Mouse (Mus musculus) embryonic facial prominence, embryonic 11.5 days (tissue): Measurements from ENCODE around the gene Ddx54. TPM values are rescaled to one million over a fixed set of nuclear protein-coding genes. Genes with fewer than 3 reads are reported as not detected.

Experiments used
- ATAC-seq: fragments of 200-750 bp; cut with Nextera tagmentation; replicated peaks from 2 replicates; pipeline ENCODE4 v1.8.0; 2017; ENCODE audit warnings: low read depth; ENCODE audit not compliant: insufficient number of reproducible peaks, low FRiP score, low TSS enrichment
- DNase-seq: peaks from one replicate; pipeline ENCODE4 v3.0.0-alpha.2; 2015; ENCODE audit warnings: low spot score
- H3K27ac ChIP-seq: fragments of 300-500 bp; sonication (generic); replicated peaks from 2 replicates; pipeline ENCODE4 v1.5.1; 2014; ENCODE audit warnings: mild to moderate bottlenecking, low read depth, low read length, control low read depth
- H3K27me3 ChIP-seq: fragments of 300-500 bp; sonication (generic); 2 replicates; pipeline ENCODE4 v1.6.1; 2014; ENCODE audit warnings: mild to moderate bottlenecking, low read length, moderate library complexity, mixed read lengths; ENCODE audit not compliant: control insufficient read depth, insufficient read depth
- H3K36me3 ChIP-seq: fragments of 300-500 bp; sonication (generic); replicated peaks from 2 replicates; pipeline ENCODE4 v1.6.1; 2014; ENCODE audit warnings: low read depth, mild to moderate bottlenecking, low read length, moderate library complexity, mixed read lengths; ENCODE audit not compliant: control insufficient read depth, insufficient read depth
- H3K4me1 ChIP-seq: fragments of 300-500 bp; sonication (generic); 2 replicates; pipeline ENCODE4 v1.6.1; 2014; ENCODE audit warnings: low read length, mixed read lengths; ENCODE audit not compliant: control insufficient read depth, insufficient read depth
- H3K4me2 ChIP-seq: fragments of 300-500 bp; sonication (generic); 2 replicates; pipeline ENCODE4 v1.6.1; 2014; ENCODE audit warnings: low read depth, mild to moderate bottlenecking, control low read depth, low read length, moderate library complexity
- H3K4me3 ChIP-seq: fragments of 300-500 bp; sonication (generic); 2 replicates; pipeline ENCODE4 v1.5.1; 2014; ENCODE audit warnings: low read depth, low read length, control low read depth
- H3K9ac ChIP-seq: fragments of 300-500 bp; sonication (generic); replicated peaks from 2 replicates; pipeline ENCODE4 v1.6.1; 2014; ENCODE audit warnings: mild to moderate bottlenecking, control low read depth, low read length
- H3K9me3 ChIP-seq: fragments of 300-500 bp; sonication (generic); replicated peaks from 2 replicates; pipeline ENCODE4 v1.6.1; 2016; ENCODE audit warnings: mild to moderate bottlenecking, low read length, inconsistent platforms, mixed read lengths; ENCODE audit not compliant: control insufficient read depth
- WGBS: fragments of 180-500 bp; shearing (Covaris S2); extraction: QIAGEN DNeasy Blood & Tissue Kit; methylation state at CpG from one replicate; pipeline ENCODE4 v1.1.7; 2014; 5-methylcytosine and 5-hydroxymethylcytosine counted together
- polyA plus RNA-seq: library from polyadenylated mRNA; unstranded; fragments of >200 nt; fragmentation: Nextera tagmentation; extraction: Ambion mirVana; gene quantifications from 2 replicates; pipeline ENCODE4 v1.2.1, GENCODE M21; 2014

Ddx54 gene
- polyA plus RNA-seq, 1 experiment from 2014 or later = 28.9 TPM

DNA sequence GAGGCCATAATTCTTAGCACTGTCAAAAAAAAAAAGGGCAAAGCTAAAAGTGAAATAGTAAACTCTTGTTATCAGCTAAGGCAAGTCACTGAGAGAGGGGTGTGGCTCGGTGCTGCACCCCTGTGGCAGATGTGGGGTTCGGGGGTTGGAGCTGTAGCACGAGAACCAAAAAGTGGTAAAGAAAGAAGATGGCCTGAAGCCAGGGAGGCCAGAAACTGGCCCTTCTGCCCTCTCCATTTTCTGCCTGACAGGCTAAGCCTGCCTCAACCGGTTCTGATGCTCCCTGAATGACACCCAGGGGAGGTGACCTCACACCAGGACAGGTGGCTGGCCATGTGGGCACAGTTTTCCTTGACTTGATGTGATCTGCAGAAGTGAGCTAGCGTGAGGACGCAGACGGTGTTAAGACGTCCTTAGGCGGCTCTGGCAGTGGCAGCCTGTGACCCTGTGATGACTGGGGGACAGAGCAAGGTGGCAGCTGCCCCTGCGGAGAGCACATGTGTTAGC, 34.6 kb upstream of the Ddx54 start:
- 45% methylated on average over 10 of the region's 10 CpGs for WGBS

DNA sequence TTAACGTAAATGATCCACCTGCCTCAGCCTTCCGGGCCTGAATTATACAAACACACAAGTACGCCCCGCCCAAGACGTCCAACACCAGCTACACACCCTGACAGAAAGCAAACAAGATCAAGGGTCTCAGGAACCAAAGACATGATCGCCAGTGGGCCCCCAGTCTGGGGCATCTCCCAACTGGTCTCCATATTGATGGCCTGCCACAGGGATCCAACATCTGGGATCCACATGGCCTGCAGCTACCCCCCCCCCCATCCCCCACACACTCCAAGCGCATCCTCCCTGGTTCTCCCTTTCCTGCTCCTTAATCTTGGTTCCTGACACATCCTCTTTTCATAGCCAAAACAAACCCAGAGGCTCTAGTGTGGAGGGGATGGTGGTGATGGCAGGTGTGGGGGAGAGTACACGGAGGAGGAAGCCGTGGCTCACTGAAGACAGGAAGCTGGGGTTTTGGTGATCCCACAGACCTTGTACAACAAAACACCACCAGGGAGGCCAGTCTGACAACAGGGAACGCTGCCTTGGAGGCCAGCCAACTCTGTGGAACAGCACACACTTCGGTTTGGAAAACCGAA, 33.9 kb upstream of the Ddx54 start:
- Histone ChIP-seq H3K4me1 (peaks cover 12% of the 10 kb centered on the region), H3K9me3 (no peaks in the 10 kb centered on the region), H3K9ac (no peak overlapping the region), H3K36me3 (no peaks in the 10 kb centered on the region), H3K27me3 (no peaks in the 10 kb centered on the region), H3K4me2 (no peak overlapping the region; the same call in 1 of the 2 replicates), H3K27ac (peak overlapping the region; percentile 62; the same call in 1 of the 2 replicates), H3K4me3 (no peak overlapping the region)
- no peak for ATAC-seq
- peak; percentile 49 for DNase-seq
- 33% methylated on average over 12 of the region's 12 CpGs for WGBS

More for the DNA sequence above, 34.6 kb upstream of the Ddx54 start:
- no peaks in the 10 kb centered on the region for H3K9me3 ChIP-seq
- no peaks in the 10 kb centered on the region for H3K27me3 ChIP-seq
- H3K4me1 ChIP-seq = peaks cover 12% of the 10 kb centered on the region
- H3K36me3 ChIP-seq = no peaks in the 10 kb centered on the region
- ATAC-seq (no peak), DNase-seq (no peak)
- no peak overlapping the region for H3K9ac ChIP-seq
- H3K27ac ChIP-seq = no peak overlapping the region
- no peak overlapping the region for H3K4me2 ChIP-seq
- H3K4me3 ChIP-seq = no peak overlapping the region

GRCm38 (mm10) chr5:120579211-120579897, 33.2 kb upstream of the Ddx54 start:
- 48% methylated on average over 26 of the region's 26 CpGs for WGBS
- H3K36me3 ChIP-seq = no peaks in the 10 kb centered on the region
- H3K27me3 ChIP-seq = no peaks in the 10 kb centered on the region
- peak overlapping the region; percentile 62 for H3K27ac ChIP-seq
- ATAC-seq = no peak
- H3K4me1 ChIP-seq = peaks cover 12% of the 10 kb centered on the region
- H3K4me3 ChIP-seq = no peak overlapping the region
- no peak overlapping the region for H3K9ac ChIP-seq
- no peak overlapping the region; the same call in 1 of the 2 replicates for H3K4me2 ChIP-seq
- no peaks in the 10 kb centered on the region for H3K9me3 ChIP-seq
- peak; percentile 30 for DNase-seq

DNA sequence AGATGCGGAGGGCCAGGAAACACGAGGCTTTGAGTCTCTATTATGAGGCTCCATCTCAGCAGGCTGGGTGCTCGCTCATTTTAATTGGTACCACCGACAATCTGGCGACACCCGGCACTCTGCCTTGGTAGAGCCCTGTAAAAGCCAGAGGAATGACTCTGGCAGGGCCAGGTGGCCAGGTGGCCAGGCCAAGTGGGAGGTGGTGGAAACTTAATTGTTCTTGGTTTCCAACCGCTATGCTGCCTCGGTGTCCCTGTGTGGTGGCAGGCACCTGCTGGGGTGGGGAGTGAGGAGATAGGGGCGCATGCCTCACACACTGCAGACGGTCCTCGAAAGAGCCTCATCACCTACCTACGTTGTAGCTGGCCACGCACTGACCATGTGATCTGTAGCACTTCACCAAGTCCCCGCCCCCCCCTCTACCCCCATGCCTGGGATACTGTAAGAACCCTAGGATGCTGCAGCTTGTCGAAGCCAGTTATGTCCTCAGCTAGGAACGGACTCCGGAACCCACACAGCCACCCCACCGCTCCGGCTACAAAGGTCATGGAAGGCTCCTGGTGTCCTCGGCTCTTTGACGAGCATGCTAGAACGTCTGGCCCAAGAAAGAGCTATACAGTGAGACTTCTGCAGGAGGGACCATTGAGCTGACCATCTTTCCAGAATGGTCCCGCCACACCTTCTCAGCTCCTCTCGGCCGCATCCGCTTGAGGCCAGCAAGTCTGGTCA, 32.5 kb upstream of the Ddx54 start:
- WGBS = 88% methylated on average over 26 of the region's 26 CpGs
- H3K27ac ChIP-seq = no peak overlapping the region; the same call in 1 of the 2 replicates
- H3K9ac ChIP-seq = no peak overlapping the region
- H3K4me3 ChIP-seq = no peak overlapping the region
- peaks cover 12% of the 10 kb centered on the region for H3K4me1 ChIP-seq
- no peaks in the 10 kb centered on the region for H3K36me3 ChIP-seq
- DNase-seq = no peak
- no peak for ATAC-seq
- H3K9me3 ChIP-seq = no peaks in the 10 kb centered on the region
- no peak overlapping the region for H3K4me2 ChIP-seq
- no peaks in the 10 kb centered on the region for H3K27me3 ChIP-seq

DNA sequence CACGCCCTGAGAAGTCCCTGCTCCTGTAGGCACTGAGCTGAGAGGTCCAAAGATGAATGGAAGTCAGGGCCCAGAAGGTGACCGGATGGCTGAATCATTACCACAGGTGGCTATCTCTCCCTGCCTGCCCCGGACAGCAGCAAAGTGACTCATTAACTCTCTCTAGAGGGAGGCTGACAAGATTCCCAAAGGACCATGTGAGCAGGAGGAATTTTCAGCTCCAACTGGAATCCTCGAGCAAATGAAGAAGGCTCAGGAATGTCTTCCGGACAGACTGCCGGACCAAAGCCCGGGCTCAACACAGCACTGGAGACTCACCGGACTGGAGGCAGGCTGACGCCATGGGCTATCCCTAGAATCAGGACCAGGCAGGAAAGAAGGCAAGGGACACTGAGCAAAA, 30.5 kb upstream of the Ddx54 start:
- Histone ChIP-seq H3K36me3 (no peaks in the 10 kb centered on the region), H3K4me3 (no peak overlapping the region), H3K4me1 (peaks cover 12% of the 10 kb centered on the region), H3K9me3 (no peaks in the 10 kb centered on the region), H3K9ac (no peak overlapping the region), H3K27ac (no peak overlapping the region), H3K4me2 (no peak overlapping the region), H3K27me3 (no peaks in the 10 kb centered on the region)
- ATAC-seq (no peak), DNase-seq (no peak)
- 85% methylated on average over 9 of the region's 9 CpGs for WGBS

- Histone ChIP-seq H3K4me3 (no peak overlapping the region), H3K36me3 (no peaks in the 10 kb centered on the region), H3K9ac (no peak overlapping the region), H3K4me2 (no peak overlapping the region), H3K9me3 (no peaks in the 10 kb centered on the region), H3K27ac (no peak overlapping the region), H3K27me3 (no peaks in the 10 kb centered on the region), H3K4me1 (peaks cover 11% of the 10 kb centered on the region)
- DNase-seq = no peak
- WGBS = 88% methylated on average over 4 of the region's 4 CpGs
- no peak for ATAC-seq
Measured at GRCm38 (mm10) chr5:120583511-120583910, 29.0 kb upstream of the Ddx54 start.

DNA sequence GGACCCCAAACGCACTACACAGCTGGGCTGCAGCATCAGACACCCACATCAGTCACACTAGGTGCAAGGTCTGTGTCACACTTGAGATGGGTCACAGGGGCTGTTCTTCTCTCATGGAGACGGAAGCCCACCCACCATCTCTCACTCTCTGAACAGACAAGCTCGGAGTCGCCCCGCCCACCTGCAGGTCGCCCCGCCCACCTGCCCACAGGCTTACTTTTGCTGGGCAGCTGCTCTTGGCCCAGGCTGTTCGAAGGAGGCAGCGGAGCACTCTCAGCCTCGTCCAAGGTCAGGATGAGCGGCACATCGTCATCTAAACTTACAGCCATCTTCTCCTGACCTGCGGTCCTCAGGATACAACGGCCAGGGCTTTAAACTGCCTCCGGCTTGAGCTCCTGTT, 27.6 kb upstream of the Ddx54 start:
- Histone ChIP-seq H3K9ac (no peak overlapping the region), H3K4me2 (no peak overlapping the region), H3K4me3 (no peak overlapping the region), H3K27me3 (no peaks in the 10 kb centered on the region), H3K9me3 (no peaks in the 10 kb centered on the region), H3K27ac (no peak overlapping the region), H3K36me3 (no peaks in the 10 kb centered on the region), H3K4me1 (peaks cover 2% of the 10 kb centered on the region; the same call in 1 of the 2 replicates)
- ATAC-seq = no peak
- WGBS = 43% methylated on average over 15 of the region's 15 CpGs
- DNase-seq = no peak
